ENCODE assay signal across 35 mouse cellular contexts in the genomic region with DNA sequence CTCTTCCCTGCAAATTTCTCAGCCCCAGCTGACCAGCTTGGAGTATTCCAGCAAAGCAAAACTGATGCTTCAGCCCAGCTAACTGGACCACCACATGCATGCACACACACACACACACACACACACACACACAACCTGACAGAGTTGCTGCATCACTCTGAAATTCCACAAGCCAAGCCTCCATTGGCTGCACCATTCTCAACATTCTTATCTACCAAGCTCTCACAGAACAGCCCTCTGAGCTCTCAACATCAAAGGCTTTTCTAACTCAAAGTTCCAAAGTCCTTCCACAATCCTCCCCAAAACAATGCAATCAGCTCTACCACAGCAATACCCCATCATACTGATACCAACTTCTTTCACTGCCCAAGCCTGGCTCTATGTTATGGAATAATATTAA. TPM values are rescaled to one million over a fixed set of nuclear protein-coding genes. Genes with fewer than 3 reads are reported as not detected.
DNase-seq lines count a peak whose midpoint lies in the region; ATAC-seq and TF ChIP-seq lines count a peak whose summit lies in the region.
"Had no signal": no experiment of that assay in that cellular context is flagged by ENCODE, and none has a peak within 500 bp of the region (broad histone marks: within the 10 kb centered on the region; RNA-seq: fewer than 3 reads in every experiment).

No protein-coding gene starts in this region.

- DNase-seq in liver: peak; percentile 3
- no peak for DNase-seq in liver, postnatal 0 days
- no peak for DNase-seq in left cerebral cortex, adult 2 months (ENCODE audit: extremely low spot score in 1 of 2, low spot score in 2 of 2)
- DNase-seq in left cerebral cortex, adult 11 months (ENCODE audit: low spot score): no peak
- DNase-seq in adrenal gland, postnatal 25 days: no peak
- DNase-seq: adrenal gland, postnatal 36 days; cerebellum, adult 2 months; cerebellum, postnatal 14 days; gastrocnemius, postnatal 10 days; kidney, adult 8-10 months; kidney, postnatal 14 days; layer of hippocampus, adult 9-11 months; lung, postnatal 36 days; right cerebral cortex, postnatal 25 days; spleen, adult 18-20 months had no signal

- no peaks in the 10 kb centered on the region for H3K4me1 ChIP-seq in liver, postnatal 0 days (ENCODE audit: insufficient read depth)
- H3K4me1 ChIP-seq in intestine, postnatal 0 days (replicated peaks; ENCODE audit: control insufficient read depth, insufficient read depth, low read length): no peaks in the 10 kb centered on the region
- H3K4me1 ChIP-seq in stomach, embryonic 15.5 days: no peaks in the 10 kb centered on the region
- H3K4me1 ChIP-seq: forebrain, embryonic 13.5 days; heart, embryonic 15.5 days; limb, embryonic 12.5 days; lung, embryonic 15.5 days had no signal

- no peak overlapping the region for H3K4me3 ChIP-seq in liver, postnatal 0 days (ENCODE audit: low read depth, low read length)
- H3K4me3 ChIP-seq in intestine, postnatal 0 days (ENCODE audit: low read depth, low read length): no peak overlapping the region
- no peak overlapping the region for H3K4me3 ChIP-seq in stomach, embryonic 15.5 days (replicated peaks)
- H3K4me3 ChIP-seq in left cerebral cortex, adult 2 months: no peak overlapping the region
- H3K4me3 ChIP-seq: forebrain, embryonic 13.5 days; heart, embryonic 15.5 days; limb, embryonic 12.5 days; lung, embryonic 15.5 days had no signal

- no peak overlapping the region for H3K27ac ChIP-seq in liver, postnatal 0 days (ENCODE audit: low read depth)
- H3K27ac ChIP-seq in intestine, postnatal 0 days (ENCODE audit: low read depth, low read length): no peak overlapping the region
- H3K27ac ChIP-seq in stomach, embryonic 15.5 days: no peak overlapping the region
- no peak overlapping the region for H3K27ac ChIP-seq in left cerebral cortex, adult 2 months
- H3K27ac ChIP-seq: forebrain, embryonic 13.5 days; heart, embryonic 15.5 days; limb, embryonic 12.5 days; liver, embryonic 14.5 days; lung, embryonic 15.5 days had no signal

- no peak for TF ChIP-seq CTCF in liver, postnatal 0 days (IDR thresholded peaks at IDR 0.05; ENCODE audit: low read depth)
- TF ChIP-seq CTCF in intestine, postnatal 0 days (IDR thresholded peaks at IDR 0.05; ENCODE audit: low read depth): no peak
- TF ChIP-seq CTCF in left cerebral cortex, adult 2 months (IDR thresholded peaks at IDR 0.05): no peak

- intact Hi-C loops in left cerebral cortex, adult 2 months (cut with DNase I): no loop called here

- no peak overlapping the region for H3K9ac ChIP-seq in liver, postnatal 0 days (replicated peaks)
- no peak overlapping the region for H3K9ac ChIP-seq in intestine, postnatal 0 days (ENCODE audit: low read depth, low read length)
- no peak overlapping the region for H3K9ac ChIP-seq in stomach, embryonic 15.5 days
- H3K9ac ChIP-seq: forebrain, embryonic 13.5 days; heart, embryonic 15.5 days; limb, embryonic 12.5 days; liver, embryonic 14.5 days; lung, embryonic 15.5 days had no signal

- no peaks in the 10 kb centered on the region for H3K27me3 ChIP-seq in liver, postnatal 0 days (ENCODE audit: insufficient read depth, low read length)
- H3K27me3 ChIP-seq in intestine, postnatal 0 days (replicated peaks; ENCODE audit: control insufficient read depth, insufficient read depth, low read length): no peaks in the 10 kb centered on the region
- H3K27me3 ChIP-seq in stomach, embryonic 15.5 days (replicated peaks): no peaks in the 10 kb centered on the region
- H3K27me3 ChIP-seq: forebrain, embryonic 13.5 days; heart, embryonic 15.5 days; limb, embryonic 12.5 days; lung, embryonic 15.5 days had no signal

- no peak overlapping the region for H3K4me2 ChIP-seq in liver, postnatal 0 days (ENCODE audit: low read depth, low read length)
- H3K4me2 ChIP-seq in intestine, postnatal 0 days (replicated peaks; ENCODE audit: low read depth): no peak overlapping the region
- no peak overlapping the region for H3K4me2 ChIP-seq in stomach, embryonic 15.5 days
- H3K4me2 ChIP-seq: forebrain, embryonic 13.5 days; heart, embryonic 15.5 days; limb, embryonic 12.5 days; lung, embryonic 15.5 days; midbrain, embryonic 11.5 days had no signal

- TF ChIP-seq EP300 in liver, postnatal 0 days (IDR thresholded peaks at IDR 0.05; ENCODE audit: low read depth): no peak

- ATAC-seq in liver, postnatal 0 days: no peak
- ATAC-seq in intestine, postnatal 0 days: peak; percentile 43; the same call in 1 of the 2 replicates
- ATAC-seq in stomach, embryonic 15.5 days (ENCODE audit: insufficient read depth, low FRiP score, low read depth): peak; percentile 66
- ATAC-seq: forebrain, embryonic 13.5 days; midbrain, embryonic 16.5 days had no signal

- H3K36me3 ChIP-seq in liver, postnatal 0 days (replicated peaks; ENCODE audit: insufficient read depth, low read length): no peaks in the 10 kb centered on the region
- no peaks in the 10 kb centered on the region for H3K36me3 ChIP-seq in intestine, postnatal 0 days (ENCODE audit: control insufficient read depth, insufficient read depth)
- H3K36me3 ChIP-seq in stomach, embryonic 15.5 days: no peaks in the 10 kb centered on the region
- H3K36me3 ChIP-seq: heart, embryonic 15.5 days; limb, embryonic 12.5 days; lung, embryonic 15.5 days had no signal

- no peaks in the 10 kb centered on the region for H3K9me3 ChIP-seq in liver, postnatal 0 days (ENCODE audit: low read length)
- H3K9me3 ChIP-seq in intestine, postnatal 0 days (ENCODE audit: control insufficient read depth): no peaks in the 10 kb centered on the region
- no peaks in the 10 kb centered on the region for H3K9me3 ChIP-seq in stomach, embryonic 15.5 days
- H3K9me3 ChIP-seq: forebrain, embryonic 13.5 days; heart, embryonic 15.5 days; limb, embryonic 12.5 days; lung, embryonic 15.5 days had no signal

RNA-seq across cellular contexts. Expression of a gene that starts 7.4 kb away (rescaled TPM):
- not detected in 2 replicates for polyA plus RNA-seq in liver, postnatal 0 days (2015; fragmentation: Nextera tagmentation; extraction: Ambion mirVana)
- polyA plus RNA-seq in intestine, postnatal 0 days (2015; fragmentation: Nextera tagmentation; extraction: Ambion mirVana): 0.25 and 0.43 TPM in 2 replicates
- polyA plus RNA-seq in stomach, embryonic 15.5 days (2015; fragmentation: Nextera tagmentation; extraction: Ambion mirVana): 0.27 TPM in 2 replicates
- total RNA-seq in left cerebral cortex, adult 2 months (2021): not detected
- not detected in 2 replicates for total RNA-seq in adrenal gland, postnatal 25 days (2021)
- total RNA-seq: adrenal gland, postnatal 36 days; gastrocnemius, postnatal 10 days; heart, postnatal 25 days; left cerebral cortex, adult 18-20 months; left cerebral cortex, postnatal 25 days; megakaryocyte, adult 5-6 weeks; MEL; neutrophil, adult 5-6 weeks had no signal
- polyA plus RNA-seq: brain, embryonic 14.5 days; cerebellum, adult 2 months; cortical plate, adult 2 months; forebrain, embryonic 13.5 days; heart, embryonic 15.5 days; hindbrain, embryonic 11.5 days; limb, embryonic 12.5 days; liver, embryonic 14.5 days; midbrain, embryonic 11.5 days; midbrain, embryonic 16.5 days; neural tube, embryonic 11.5 days had no signal

RNA-seq across cellular contexts. Expression of a gene that starts 59.9 kb away (rescaled TPM):
- polyA plus RNA-seq in liver, postnatal 0 days (2015; fragmentation: Nextera tagmentation; extraction: Ambion mirVana): not detected in 2 replicates
- 438 and 502 TPM in 2 replicates for polyA plus RNA-seq in intestine, postnatal 0 days (2015; fragmentation: Nextera tagmentation; extraction: Ambion mirVana)
- 203 and 225 TPM in 2 replicates for polyA plus RNA-seq in stomach, embryonic 15.5 days (2015; fragmentation: Nextera tagmentation; extraction: Ambion mirVana)
- total RNA-seq in left cerebral cortex, adult 2 months (2021): not detected
- not detected in 2 replicates for total RNA-seq in adrenal gland, postnatal 25 days (2021)
- total RNA-seq: adrenal gland, postnatal 36 days; gastrocnemius, postnatal 10 days; heart, postnatal 25 days; left cerebral cortex, adult 18-20 months; left cerebral cortex, postnatal 25 days; megakaryocyte, adult 5-6 weeks; MEL; neutrophil, adult 5-6 weeks had no signal
- polyA plus RNA-seq: brain, embryonic 14.5 days; cerebellum, adult 2 months; embryonic facial prominence, embryonic 11.5 days; hindbrain, embryonic 11.5 days; limb, embryonic 12.5 days; midbrain, embryonic 11.5 days; neural tube, embryonic 11.5 days had no signal

Comparison
In these comparisons a context has a peak if more than half of its experiments do, and no peak if none do; other contexts are left out.
1. RNA of a gene that starts 59.9 kb away (polyA plus RNA-seq): 438 to 502 TPM in intestine, postnatal 0 days and 203 to 225 TPM in stomach, embryonic 15.5 days; not detected in liver, postnatal 0 days; every median in the first group is over 100 times any median in the second.